Mouse (Mus musculus) erythroblast, embryonic 14.5 days (primary cell): ENCODE data around the gene Wnt3a.

Experiments used
- GATA1 ChIP-seq: IDR thresholded peaks from 2 replicates; pipeline ENCODE4 v1.6.1; 2012; ENCODE audit warnings: low read length, inconsistent platforms, mixed read lengths
- TAL1 ChIP-seq: IDR thresholded peaks from 3 replicates; pipeline ENCODE4 v1.6.1; 2012; ENCODE audit warnings: low read length, inconsistent platforms, mixed read lengths

- TF ChIP-seq GATA1 (no peak), TAL1 (no peak)
Measured at GRCm38 (mm10) chr11:59309106-59309805, 18.7 kb upstream of the Wnt3a start.
